Mouse (Mus musculus): Measurements from ENCODE around the gene Ahctf1.

- TF ChIP-seq EP300 (IDR thresholded peaks at IDR 0.05; ENCODE audit: insufficient read depth, low read depth, low read length), result no peak
- no peak for TF ChIP-seq CTCF (IDR thresholded peaks at IDR 0.05; ENCODE audit: low read depth, low read length)
- TF ChIP-seq POLR2A (IDR thresholded peaks at IDR 0.05; ENCODE audit: insufficient read depth, low read length), result no peak
These were observed 58.3 kb downstream of the Ahctf1 start, which contains the start of gene Kif28 for GRCm38 (mm10) chr1:179745171-179745570.

Data from ES-Bruce4 (cell line).